Mouse (Mus musculus): ENCODE data around the gene Mrps18b. TPM values are rescaled to one million over a fixed set of nuclear protein-coding genes. Genes with fewer than 3 reads are reported as not detected.

Gene Mrps18b
- total RNA-seq, 1 experiment from 2014 or later = 36.8 TPM

GRCm38 (mm10) chr17:35887725-35888124, 28.5 kb downstream of the Mrps18b start:
- ATAC-seq (ENCODE audit: extremely low read depth, insufficient number of reproducible peaks, low FRiP score, poor library complexity, severe bottlenecking) = no peak

- ATAC-seq (ENCODE audit: extremely low read depth, insufficient number of reproducible peaks, low FRiP score, poor library complexity, severe bottlenecking) = no peak
Observed at GRCm38 (mm10) chr17:35883777-35884176, 32.4 kb downstream of the Mrps18b start.

GRCm38 (mm10) chr17:35882924-35883323, 33.3 kb downstream of the Mrps18b start:
- no peak for ATAC-seq (ENCODE audit: extremely low read depth, insufficient number of reproducible peaks, low FRiP score, poor library complexity, severe bottlenecking)

GRCm38 (mm10) chr17:35879245-35880057, 36.7 kb downstream of the Mrps18b start, which contains the start of gene Dhx16:
TSS of gene Dhx16 (plus strand) at chr17:35879819.
- ATAC-seq (ENCODE audit: extremely low read depth, insufficient number of reproducible peaks, low FRiP score, poor library complexity, severe bottlenecking) = peak; percentile 92

- no peak for ATAC-seq (ENCODE audit: extremely low read depth, insufficient number of reproducible peaks, low FRiP score, poor library complexity, severe bottlenecking)
Observed at GRCm38 (mm10) chr17:35874721-35875120, 41.5 kb downstream of the Mrps18b start.

- peak; percentile 46 for ATAC-seq (ENCODE audit: extremely low read depth, insufficient number of reproducible peaks, low FRiP score, poor library complexity, severe bottlenecking)
Observed at GRCm38 (mm10) chr17:35873774-35874519, 42.2 kb downstream of the Mrps18b start.

GRCm38 (mm10) chr17:35870884-35871696, 45.1 kb downstream of the Mrps18b start:
- ATAC-seq (ENCODE audit: extremely low read depth, insufficient number of reproducible peaks, low FRiP score, poor library complexity, severe bottlenecking) = no peak

GRCm38 (mm10) chr17:35870151-35870883, 45.9 kb downstream of the Mrps18b start:
- peak; percentile 42 for ATAC-seq (ENCODE audit: extremely low read depth, insufficient number of reproducible peaks, low FRiP score, poor library complexity, severe bottlenecking)

GRCm38 (mm10) chr17:35869346-35870067, 46.7 kb downstream of the Mrps18b start:
- no peak for ATAC-seq (ENCODE audit: extremely low read depth, insufficient number of reproducible peaks, low FRiP score, poor library complexity, severe bottlenecking)

- ATAC-seq (ENCODE audit: extremely low read depth, insufficient number of reproducible peaks, low FRiP score, poor library complexity, severe bottlenecking) = no peak
Observed at GRCm38 (mm10) chr17:35868961-35869345, 47.2 kb downstream of the Mrps18b start.

GRCm38 (mm10) chr17:35868165-35868820, 47.9 kb downstream of the Mrps18b start:
- ATAC-seq (ENCODE audit: extremely low read depth, insufficient number of reproducible peaks, low FRiP score, poor library complexity, severe bottlenecking) = peak; percentile 25; the same call in 1 of the 2 replicates

- ATAC-seq (ENCODE audit: extremely low read depth, insufficient number of reproducible peaks, low FRiP score, poor library complexity, severe bottlenecking) = 0 out of 2 replicates have a peak, but pooled peaks have one; percentile 24
Observed at GRCm38 (mm10) chr17:35866911-35867890, 49.0 kb downstream of the Mrps18b start.

- no peak for ATAC-seq (ENCODE audit: extremely low read depth, insufficient number of reproducible peaks, low FRiP score, poor library complexity, severe bottlenecking)
Observed at GRCm38 (mm10) chr17:35866281-35866831, 49.8 kb downstream of the Mrps18b start.

GRCm38 (mm10) chr17:35865481-35866280, 50.5 kb downstream of the Mrps18b start, which contains the start of gene Ppp1r18:
TSS of gene Ppp1r18 (plus strand) at chr17:35865593.
- ATAC-seq (ENCODE audit: extremely low read depth, insufficient number of reproducible peaks, low FRiP score, poor library complexity, severe bottlenecking) = 0 out of 2 replicates have a peak, but pooled peaks have one; percentile 13

- no peak for ATAC-seq (ENCODE audit: extremely low read depth, insufficient number of reproducible peaks, low FRiP score, poor library complexity, severe bottlenecking)
Observed at GRCm38 (mm10) chr17:35864832-35865353, 51.3 kb downstream of the Mrps18b start.

All from neutrophil, adult 5-6 weeks (primary cell).